Mouse (Mus musculus) urinary bladder, adult 18-20 months (tissue): Measurements from ENCODE around the gene Patz1.
A peak's percentile ranks its signal among the peaks of the same experiment; 100 is the strongest.

Source experiments
- DNase-seq, 2 experiments: peaks; one replicate each; pipeline ENCODE4 v3.0.0; 2022; ENCODE audit warnings: low spot score in 2 of 2, mixed read lengths in 2 of 2

The Patz1 gene

DNA sequence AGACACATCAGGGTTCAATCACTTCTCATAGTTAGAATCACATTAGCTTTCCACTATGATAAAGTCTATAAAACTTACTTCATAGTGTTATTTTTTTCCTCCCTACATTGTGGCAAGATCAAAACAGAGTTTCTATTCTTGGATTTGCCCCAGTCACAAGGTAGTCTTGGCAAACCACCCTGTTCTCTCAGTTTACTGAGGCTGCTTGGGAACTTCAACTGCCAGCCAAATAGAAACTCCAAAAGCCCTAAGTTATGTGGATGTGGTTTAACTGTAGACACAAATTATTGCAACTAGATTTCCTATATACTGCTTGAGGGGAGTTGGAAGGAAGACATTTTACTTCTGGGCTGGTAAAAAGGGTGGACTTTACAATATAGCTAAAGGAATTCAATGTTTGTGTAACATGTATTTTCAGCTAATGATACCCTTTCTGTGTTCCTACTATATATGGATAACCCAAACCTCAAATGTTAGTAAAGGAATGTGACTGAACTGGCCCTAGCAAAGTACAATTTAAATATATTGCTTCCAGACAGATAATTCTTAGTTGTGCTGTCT lies 41.3 kb downstream of the Patz1 start, which contains the start of gene Pik3ip1:
Pik3ip1 (plus strand) TSS at position 511 of the 561 bp plus-strand sequence.
- no peak for DNase-seq

GRCm38 (mm10) chr11:3330566-3330965 lies 41.9 kb downstream of the Patz1 start:
- peak; percentile 68 to 82 for DNase-seq

DNA sequence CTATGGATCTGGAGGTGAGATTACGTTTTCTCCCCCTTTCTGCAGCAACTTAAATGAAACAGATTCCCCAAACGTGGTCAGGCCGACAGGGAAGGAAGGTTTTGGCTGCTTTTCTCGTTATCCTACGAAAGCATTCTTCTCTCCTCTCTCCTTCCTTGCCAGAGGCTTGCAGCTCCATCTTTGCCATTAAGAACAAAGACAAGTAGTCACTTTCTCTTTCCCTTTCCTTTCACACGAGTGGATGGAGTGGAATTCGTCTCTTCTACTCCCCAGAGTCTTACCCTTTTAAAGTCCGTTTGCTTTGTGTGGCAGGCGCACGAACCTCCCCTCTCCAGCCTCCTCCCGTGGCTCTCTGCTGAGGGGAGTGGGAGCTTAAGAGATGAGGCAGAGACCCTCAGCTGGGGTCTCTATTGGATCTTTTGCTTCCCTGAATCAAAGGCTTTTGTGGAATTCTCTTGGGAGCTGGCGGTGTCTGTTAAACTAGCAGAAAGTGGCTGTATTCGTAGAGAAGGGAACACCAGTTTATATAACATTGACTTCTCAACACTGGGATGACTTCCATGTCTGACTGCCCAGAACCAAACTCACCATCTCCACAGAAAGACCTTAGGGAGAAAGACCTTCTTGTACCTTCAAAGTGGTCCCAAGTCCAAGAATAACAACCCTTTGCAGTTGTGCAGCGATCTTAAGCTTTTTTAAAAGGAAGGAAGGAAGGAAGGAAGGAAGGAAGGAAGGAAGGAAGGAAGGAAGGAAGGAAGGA lies 42.5 kb downstream of the Patz1 start:
- DNase-seq: no peak

- DNase-seq: peak; percentile 71 to 95
These were observed 43.3 kb downstream of the Patz1 start for GRCm38 (mm10) chr11:3331756-3332642.

GRCm38 (mm10) chr11:3333111-3333695 lies 44.5 kb downstream of the Patz1 start:
- no peak for DNase-seq

DNA sequence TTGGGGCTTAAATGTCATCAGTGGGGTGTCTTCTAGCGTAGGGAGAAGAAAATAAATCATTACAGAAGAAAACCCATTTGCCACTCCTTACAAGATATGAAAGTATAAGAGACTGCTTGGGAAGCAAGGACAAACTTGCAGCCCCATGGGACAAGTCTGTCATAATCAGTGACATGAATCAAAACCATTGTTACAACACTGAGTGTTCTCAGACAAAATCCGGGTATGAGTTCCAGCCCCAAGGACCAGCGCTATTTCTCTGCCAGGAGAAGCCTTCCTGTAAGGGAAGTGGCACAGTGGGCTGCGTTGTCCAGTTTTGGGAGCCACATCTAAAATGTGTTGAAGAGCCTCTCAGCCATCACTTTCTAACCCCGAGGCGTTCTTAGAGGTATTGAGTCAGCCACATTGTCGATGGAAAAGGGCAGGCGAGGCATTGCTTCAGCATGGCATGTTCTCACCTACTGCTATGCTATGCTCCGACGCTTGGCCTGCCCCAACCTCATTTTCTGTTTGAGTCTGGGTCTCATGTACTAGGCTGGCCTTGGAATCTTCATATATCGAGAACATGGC lies 45.6 kb downstream of the Patz1 start:
- no peak for DNase-seq

DNA sequence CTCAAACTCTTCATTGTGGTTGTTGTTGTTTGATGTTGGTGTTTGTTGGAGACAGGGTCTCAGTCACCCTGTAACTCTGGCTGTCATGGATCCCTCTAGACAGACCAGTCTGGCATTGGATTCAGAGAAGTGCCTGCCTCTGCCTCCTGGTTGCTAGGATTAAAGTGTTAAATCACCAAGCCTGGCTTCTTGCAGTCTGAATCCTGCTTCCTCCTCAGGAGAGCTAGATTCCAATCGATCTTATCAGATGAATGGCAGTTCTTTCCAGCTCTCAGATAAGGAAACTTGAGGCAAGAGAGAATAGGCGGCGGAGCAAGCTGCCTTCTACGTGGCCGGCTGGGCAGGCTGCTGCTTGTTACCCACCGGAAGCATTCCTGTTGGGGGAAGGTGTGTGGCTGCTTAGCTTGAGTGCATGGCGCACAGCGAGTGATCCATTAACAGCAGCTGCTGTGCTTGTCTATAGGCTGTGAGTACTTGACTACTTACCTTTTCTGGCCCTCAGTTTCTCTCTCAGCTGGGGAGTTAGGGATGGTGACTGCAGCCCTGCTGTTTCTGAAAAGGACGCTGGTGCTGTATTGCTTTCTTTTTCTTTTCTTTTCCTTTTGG lies 46.1 kb downstream of the Patz1 start:
- peak in 1 of 2 experiments; percentile 55 for DNase-seq

DNA sequence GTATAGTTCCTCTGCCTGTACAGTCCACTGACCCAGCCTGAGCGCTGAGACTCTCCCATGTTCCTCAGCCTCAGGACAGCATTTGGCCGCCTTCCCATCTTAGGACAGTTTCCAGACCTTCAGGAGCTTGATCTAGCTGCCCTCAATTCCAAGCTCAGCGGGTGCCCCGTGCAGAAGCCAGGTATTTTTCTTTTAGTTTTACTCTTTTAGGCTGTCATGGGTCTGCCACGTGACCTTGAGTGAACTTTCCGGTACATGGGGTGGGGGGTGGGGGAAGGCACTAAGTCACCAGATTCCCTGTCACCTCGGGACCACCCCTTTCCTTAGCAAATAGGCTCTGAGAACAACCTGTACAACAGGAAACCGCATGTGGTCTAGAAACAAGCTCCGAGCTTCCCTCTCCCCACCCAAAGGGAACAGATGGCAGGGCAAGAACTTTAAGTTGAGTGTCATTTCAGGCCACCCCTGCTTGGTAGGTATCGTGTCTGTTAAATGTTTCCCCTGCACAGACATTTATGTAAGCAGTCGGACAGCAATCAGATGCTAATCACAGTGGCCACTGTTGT lies 47.1 kb downstream of the Patz1 start:
- no peak for DNase-seq

DNA sequence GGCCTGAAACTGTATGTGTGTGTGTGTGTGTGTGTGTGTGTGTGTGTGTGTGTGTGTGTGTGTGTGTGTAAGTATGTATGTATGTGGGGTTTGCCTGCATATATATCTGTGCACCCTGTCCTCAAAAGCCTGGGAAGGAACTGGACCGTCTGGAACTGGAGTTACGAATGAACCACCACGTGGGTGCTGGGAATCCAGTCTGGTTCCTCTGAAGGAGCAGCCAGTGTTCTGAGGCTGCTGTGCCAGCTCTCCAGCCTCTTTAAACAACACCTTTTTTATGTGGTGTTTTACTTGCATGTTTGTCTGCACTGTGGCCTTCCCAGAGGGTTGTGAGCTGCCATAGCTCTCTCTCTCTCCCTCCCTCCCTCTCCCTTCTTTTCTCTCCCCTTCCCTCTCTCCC lies 47.9 kb downstream of the Patz1 start:
- no peak for DNase-seq

DNA sequence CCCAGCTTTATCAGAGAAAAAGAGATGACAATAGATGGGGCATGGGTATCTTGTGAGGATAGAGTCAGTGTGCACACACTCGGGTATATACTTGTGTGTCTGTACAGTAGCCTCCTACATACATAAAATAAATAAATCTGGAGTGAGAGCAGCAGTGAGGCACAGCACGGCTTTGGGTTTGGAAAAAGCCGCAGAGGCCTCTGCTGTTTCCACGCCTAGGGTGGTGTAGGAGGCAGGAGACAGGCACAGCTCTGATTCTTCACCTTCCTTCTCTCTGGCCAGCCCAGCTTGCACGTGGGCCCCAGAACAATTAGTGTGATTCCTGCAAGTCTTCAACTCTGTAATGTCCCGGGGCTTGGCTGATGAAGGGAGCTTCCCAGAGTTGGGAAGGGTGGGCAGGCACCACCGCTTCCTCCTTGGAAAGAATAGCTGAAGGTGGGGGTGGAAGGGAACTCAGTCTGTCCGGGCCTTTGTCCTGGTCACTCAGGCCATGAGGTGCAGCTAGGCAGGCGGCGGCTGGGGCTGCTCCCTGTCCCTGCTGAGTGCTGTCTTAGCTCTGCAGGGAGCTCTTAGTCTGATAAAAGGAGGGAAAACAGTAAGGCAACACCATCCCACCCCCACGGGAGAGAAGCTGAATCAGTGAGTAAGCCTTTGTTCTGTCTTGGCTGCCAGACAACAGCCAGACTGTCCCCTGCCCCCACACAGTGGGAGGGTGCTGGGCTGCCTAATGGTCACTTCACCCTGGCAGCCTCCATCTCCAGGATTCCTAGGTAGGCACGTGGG lies 48.7 kb downstream of the Patz1 start:
- no peak for DNase-seq

DNA sequence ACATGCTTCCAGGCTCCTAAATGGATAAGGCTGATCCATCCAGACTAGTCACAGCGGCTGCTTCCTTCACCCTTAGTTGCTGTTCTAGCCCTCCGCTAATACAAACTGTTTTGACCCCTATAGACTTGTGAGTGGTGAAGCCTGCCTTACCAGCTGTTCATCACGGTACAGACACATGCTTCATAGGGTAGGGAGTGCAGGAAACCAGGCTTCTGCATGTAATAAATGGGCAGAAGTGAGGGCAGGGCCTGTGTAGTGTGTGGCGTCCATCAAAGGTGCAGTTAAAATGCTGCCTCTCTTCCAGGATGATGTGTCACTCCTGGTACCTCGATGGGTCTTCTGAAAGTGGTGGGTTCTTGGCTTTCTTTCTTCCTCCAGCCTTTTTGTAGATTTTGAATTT lies 49.3 kb downstream of the Patz1 start:
- no peak for DNase-seq

DNA sequence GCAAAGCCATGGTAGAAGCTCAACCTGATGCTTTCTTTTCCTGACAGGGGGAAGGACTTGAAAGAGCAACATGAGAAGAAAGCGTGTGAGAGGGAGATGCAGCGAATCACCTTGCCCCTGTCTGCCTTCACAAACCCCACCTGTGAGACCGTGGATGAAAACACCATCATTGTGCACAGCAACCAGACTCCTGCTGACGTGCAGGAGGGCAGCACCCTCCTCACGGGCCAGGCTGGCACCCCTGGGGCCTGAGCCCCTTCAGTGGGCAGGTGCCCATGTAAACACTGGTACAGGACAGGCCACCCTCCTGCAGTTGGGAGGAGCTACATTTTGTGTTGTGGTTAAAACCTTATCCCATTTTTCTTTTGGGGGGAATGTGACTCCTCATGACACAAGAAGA lies 52.8 kb downstream of the Patz1 start:
- DNase-seq: no peak

GRCm38 (mm10) chr11:3344916-3345315 lies 56.2 kb downstream of the Patz1 start:
- DNase-seq: no peak

DNA sequence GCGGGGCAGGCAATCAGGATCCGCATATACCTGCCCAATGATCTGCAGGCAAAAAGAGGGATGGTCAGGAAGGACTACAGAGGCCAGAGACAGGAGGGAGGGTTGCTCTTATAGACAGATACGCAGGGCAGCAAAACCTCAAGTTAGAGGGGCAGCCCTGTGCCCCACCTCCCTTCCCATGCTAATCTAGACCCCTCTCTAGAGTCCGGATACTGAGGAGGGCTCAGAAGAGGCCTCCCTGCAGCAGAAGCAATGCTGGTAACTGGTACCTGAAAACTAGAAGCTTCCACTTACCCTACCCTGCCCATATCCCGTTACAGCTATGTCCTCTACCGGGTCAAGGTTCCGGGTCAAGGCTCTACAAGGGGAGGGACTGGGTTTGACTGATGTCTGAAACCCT lies 57.7 kb downstream of the Patz1 start:
- DNase-seq: no peak

DNA sequence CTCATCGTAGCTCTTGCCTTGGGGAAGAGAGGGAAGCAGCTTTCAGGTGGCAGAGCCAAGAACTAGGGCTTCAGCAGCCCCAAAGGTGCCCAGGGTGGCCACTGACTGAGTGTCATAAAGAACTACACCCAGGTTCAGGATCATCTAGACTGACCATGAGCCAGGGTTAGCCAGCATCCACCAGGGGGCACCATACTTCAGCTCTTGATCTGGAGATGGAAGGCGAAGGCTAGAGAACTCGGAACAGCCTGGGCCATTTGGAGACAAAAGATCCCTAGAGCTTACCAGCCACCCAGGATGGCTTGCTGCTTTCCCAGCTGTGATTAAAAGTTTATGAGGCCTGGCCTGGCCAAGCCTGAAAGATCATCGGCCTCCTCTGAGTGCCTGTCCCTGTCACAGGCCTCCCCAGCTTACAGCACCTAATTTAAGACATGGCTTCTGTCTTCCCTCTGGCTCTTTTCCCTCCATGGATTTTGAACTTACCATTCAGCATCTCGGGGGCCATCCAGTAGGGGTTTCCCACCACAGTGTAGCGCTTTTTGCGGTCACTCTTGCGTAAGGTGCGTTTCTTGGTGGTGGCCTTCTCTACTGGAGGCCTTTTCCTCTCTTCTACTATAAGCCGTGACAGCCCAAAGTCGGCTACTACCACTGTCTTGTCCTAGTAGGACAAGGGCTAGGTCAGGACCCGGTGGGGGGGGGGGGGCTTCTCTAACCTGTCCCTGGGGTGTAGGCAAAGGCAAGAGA lies 58.6 kb downstream of the Patz1 start:
- peak; percentile 77 for DNase-seq

GRCm38 (mm10) chr11:3347835-3348195 lies 59.1 kb downstream of the Patz1 start:
- no peak for DNase-seq

- DNase-seq: peak in 1 of 2 experiments; percentile 44
These were observed 60.1 kb downstream of the Patz1 start for GRCm38 (mm10) chr11:3348576-3349342.

DNA sequence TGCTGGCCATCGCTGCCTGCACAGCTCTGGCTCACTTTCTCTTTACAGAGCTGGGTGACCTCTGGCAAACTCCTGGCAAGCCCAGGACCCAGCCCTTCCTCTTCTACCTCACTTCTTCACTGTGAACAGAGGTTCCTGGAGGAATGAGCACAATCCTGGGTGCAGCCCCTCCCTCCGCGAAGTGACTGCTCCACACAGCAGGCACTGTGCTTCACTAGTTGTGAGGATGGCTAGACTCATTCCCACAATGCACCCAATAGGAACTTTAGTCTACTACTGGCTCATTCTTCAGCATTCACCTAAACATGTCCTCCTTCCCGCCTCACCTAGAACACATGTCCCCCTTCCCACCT lies 60.6 kb downstream of the Patz1 start:
- no peak for DNase-seq

DNA sequence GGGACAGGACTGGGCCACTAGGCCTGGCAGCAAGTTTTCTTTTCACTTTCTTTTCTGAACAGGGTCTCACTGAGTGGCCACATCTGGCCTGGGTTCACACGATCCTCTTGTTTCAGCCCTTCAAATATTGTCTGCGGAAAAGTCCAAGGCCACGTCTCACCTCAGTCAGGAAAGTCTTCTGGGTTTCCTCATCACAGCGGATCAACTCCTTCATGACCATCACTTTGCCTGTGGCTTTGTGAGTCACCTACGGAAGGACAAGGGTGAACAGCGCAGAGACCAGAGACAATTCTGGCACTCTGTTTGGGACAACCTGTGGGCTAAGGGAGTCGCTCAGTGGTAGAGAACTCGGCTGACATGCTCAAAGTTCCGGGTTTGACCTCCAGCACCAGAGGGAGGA lies 63.5 kb downstream of the Patz1 start:
- DNase-seq: no peak
